Mouse (Mus musculus) right cerebral cortex, postnatal 25 days (tissue): Measurements from ENCODE around the gene Gm10031.
"Not testable (repeated sequence)": the region's sequence is repeated elsewhere in the genome, so short reads cannot be mapped to it uniquely, and the experiment has no call there.

Experiments
- DNase-seq: peaks from one replicate; pipeline ENCODE4 v3.0.0; 2022

The Gm10031 gene

DNA sequence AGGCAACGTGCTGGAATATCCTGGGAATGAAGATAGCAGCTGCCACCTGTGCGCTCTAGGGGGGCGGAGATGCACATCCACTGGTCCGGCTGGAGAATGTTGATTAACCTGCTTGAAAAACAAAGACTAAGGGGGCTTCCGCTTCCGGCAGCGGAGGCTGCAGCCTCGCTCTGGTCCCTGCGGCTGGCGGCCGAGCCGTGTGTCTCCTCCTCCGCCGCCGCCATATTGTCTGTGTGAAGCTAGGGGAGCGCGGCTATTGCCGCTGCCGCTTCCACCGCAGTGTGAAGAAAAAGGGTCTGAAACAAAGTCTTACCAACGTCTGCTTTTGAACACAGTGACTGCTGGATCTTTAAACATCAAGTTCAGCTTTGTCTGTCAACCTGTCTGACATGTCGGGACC lies at the start of gene Gm10031:
Gene Gm10031 (plus strand): TSS at position 171 of the 400 bp plus-strand sequence.
- not testable (repeated sequence) for DNase-seq

DNA sequence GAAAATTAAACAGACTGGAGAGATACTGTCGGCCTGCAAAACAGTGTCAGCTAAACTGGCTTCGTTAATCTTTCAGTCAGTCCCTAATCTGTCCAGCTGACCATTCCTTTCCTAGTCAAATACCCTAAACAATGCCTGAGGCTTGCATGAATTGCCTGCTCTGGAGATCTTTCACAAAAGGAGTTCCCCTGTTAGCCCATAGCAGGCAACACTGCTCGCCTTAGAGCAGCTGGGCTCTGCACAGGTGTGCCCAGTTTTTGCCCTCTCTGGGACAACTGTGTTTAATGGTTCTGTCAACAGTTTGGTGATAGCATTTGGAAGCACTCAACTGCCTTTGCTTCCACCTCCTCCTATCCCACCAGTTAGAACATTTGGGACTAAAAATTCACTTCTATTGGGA lies 49.0 kb upstream of the Gm10031 start:
- DNase-seq, result no peak

DNA sequence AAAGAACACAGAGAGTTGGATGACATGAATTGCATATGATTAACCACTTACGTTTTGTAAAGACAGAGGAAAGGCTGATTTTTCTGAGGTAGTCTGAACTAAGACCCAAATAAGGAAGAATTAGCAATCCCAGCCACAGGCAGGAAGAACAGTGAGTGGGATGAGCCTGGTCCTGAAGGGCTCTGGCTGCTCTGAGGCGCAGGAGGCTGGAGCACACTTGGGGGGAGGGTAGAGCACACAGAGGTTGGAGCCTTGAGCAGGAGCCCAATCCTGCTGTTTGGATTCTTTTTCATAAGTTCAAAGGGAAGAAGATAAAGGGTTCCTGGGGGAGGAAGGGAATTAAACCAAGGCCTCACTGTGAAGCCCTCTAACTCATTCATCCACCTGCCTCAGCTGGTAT lies 47.8 kb upstream of the Gm10031 start:
- DNase-seq, result no peak

DNA sequence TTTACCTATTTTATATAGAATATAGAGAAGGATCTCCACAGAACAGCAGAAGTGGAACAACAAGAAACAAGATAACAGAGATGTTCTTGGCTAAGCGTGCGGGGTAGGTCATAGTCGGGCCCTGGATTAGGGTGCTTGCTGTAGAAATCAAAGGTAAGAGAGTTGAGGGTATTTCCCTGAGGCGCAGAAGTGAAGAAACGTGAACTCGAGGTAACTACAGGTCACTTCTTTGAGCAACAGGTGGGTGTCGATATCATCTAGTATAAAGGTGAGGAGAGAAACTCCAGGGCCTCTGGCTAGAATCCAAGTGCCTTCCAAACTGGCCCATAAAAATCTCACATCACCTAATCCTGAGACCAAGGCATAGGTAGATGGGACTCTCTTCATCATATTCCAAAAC lies 47.3 kb upstream of the Gm10031 start:
- DNase-seq, result no peak

GRCm38 (mm10) chr1:156481826-156482225 lies 42.0 kb upstream of the Gm10031 start:
- no peak for DNase-seq

- no peak for DNase-seq
Observed at GRCm38 (mm10) chr1:156487498-156487897, 36.3 kb upstream of the Gm10031 start.

GRCm38 (mm10) chr1:156488031-156488430 lies 35.8 kb upstream of the Gm10031 start:
- DNase-seq, result no peak

- DNase-seq, result no peak
Observed at GRCm38 (mm10) chr1:156491226-156491796, 32.5 kb upstream of the Gm10031 start.

GRCm38 (mm10) chr1:156495025-156495424 lies 28.8 kb upstream of the Gm10031 start:
- DNase-seq, result no peak

- DNase-seq, result no peak
Observed at GRCm38 (mm10) chr1:156496910-156497309, 26.9 kb upstream of the Gm10031 start.

GRCm38 (mm10) chr1:156504945-156505523 lies 18.8 kb upstream of the Gm10031 start:
- no peak for DNase-seq

DNA sequence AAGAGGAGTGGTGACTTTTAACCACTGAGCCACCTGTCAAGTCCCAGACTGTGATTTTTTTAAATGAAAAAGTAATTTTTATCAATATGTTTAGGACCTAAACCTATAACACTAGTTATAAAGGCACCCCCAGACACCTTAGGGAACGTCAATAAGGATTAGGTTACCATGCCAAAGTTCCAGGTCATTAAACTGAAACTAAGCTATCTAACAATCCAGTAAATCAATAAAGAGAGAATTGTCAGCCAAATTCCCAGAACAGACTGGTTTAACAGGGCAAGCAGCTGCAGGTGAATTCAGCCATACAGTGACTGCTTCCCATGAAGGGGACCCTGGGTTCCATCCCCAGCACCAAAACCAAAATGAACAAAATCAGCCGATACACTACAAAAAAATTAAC lies 17.9 kb upstream of the Gm10031 start:
- no peak for DNase-seq

GRCm38 (mm10) chr1:156507753-156508152 lies 16.1 kb upstream of the Gm10031 start:
- no peak for DNase-seq

DNA sequence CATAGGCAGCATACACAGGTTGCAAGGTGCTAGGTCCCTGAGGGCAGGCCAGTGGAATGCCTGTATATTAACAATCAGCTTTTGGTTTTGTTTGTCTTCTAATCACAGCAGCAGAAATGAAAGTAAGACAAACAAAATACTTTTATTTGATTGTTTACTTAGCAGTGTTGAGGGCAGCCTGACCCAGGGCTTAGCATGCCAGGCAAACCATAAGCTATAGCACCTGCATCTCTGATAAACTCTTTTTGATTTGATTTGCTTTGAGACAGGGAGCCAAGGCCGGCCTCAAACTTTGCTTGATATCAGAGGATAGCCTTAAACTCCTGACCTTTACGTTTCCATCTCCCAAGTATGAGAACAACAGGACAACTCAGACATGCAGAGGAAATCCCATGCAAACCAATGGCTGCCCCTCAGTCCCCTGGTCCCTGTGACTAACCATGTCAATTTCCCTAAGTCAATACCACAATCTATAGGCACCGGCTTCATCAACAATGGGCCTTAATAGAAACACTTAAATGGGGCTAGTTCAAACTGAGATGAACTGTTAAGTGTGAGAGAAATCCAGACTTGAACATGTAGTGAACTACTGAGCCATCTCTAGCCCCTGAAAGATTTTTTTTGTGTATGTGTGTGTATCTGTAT lies 3.6 kb upstream of the Gm10031 start:
- no peak for DNase-seq

DNA sequence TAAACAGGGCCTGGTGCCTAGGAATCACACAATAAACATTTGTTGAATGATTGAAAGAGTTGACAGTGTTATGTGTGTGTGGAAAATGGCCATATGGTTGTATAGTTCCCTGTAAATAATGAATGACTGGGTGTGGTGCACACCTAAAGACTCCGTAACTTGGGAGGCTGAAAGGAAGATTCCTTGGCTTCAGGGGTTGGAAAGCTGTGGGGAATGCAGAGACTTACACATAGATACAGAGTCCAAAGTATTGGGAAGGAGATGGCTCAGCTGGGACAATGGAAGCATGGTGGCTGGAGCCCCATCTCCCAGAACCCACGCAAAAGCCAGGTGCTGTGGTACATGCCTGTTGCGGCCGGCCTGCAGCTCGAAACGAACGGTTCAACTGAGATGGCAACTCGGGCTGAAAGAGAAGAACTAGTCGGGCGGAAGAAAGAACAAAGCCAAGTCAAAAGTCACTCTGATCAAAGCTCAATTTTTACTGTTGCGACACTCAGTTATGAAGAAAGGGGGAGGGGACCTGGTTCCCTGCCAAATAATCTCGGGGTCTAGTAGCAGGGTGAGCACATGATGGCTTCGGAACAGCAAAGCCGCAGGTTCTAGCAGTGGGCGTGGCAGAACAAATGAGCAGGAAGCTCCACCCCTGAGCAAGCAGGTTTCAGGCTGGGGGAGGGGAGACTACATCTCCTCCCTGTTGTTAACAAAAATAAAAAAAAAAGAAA lies 1.9 kb upstream of the Gm10031 start:
- no peak for DNase-seq

GRCm38 (mm10) chr1:156532476-156533175 lies 8.8 kb downstream of the Gm10031 start:
- not testable (repeated sequence) for DNase-seq

DNA sequence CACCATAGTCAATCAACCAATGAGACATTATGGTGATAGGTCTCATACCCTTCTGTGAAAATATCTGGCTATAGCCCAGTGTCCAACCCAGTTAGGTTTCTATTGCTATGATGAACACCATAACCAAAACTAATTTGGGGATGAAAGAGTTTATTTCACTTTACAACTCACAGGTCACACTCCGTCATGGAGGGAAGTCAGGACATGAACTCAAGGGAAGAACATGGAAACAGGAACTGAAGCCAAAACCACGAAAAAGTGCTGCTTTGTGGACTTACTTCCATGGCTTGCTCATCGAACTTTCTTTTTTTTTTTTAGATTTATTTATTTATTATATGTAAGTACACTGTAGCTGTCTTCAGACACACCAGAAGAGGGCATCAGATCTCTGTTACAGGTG lies 9.7 kb downstream of the Gm10031 start:
- DNase-seq, result no peak

GRCm38 (mm10) chr1:156533911-156534310 lies 10.1 kb downstream of the Gm10031 start:
- no peak for DNase-seq

DNA sequence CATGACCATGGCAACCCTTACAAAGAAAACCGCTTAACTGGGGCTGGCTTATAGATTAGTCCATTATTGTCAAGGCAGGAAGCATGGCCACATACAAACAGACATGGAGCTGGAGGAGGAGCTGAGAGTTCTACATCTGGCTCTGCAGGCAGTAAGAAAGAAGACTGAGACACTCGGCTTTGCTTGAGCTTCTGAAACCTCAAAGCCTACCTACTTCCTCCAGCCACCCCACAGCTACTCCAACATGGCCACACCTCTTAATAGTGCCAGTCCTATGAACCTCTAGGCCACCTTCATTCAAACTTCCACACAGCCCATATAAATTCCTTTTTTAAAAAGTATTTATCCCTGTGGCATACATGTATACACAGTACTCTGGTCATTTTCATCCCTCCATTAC lies 13.2 kb downstream of the Gm10031 start:
- no peak for DNase-seq

GRCm38 (mm10) chr1:156537701-156538100 lies 13.9 kb downstream of the Gm10031 start:
- DNase-seq, result no peak

- no peak for DNase-seq
Observed at GRCm38 (mm10) chr1:156538382-156538781, 14.6 kb downstream of the Gm10031 start.

- DNase-seq, result no peak
Observed at GRCm38 (mm10) chr1:156539787-156540560, 16.2 kb downstream of the Gm10031 start.
